Mouse (Mus musculus) myocyte (in vitro differentiated cells): ENCODE results near the gene Elmsan1. TPM values are rescaled to one million over a fixed set of nuclear protein-coding genes. Genes with fewer than 3 reads are reported as not detected.

Source experiments
- H3K27me3 ChIP-seq: one replicate; pipeline ENCODE4 v1.6.1; 2011; ENCODE audit not compliant: control insufficient read depth, insufficient read depth, insufficient read length
- H3K36me3 ChIP-seq: one replicate; pipeline ENCODE4 v1.6.1; 2011; ENCODE audit not compliant: control insufficient read depth, insufficient read depth
- H3K4me2 ChIP-seq: one replicate; pipeline ENCODE4 v1.6.1; 2011; ENCODE audit warnings: low read depth, control low read depth
- H3K4me3 ChIP-seq: one replicate; pipeline ENCODE4 v1.5.1; 2011; ENCODE audit warnings: mild to moderate bottlenecking, control low read depth, moderate library complexity
- H3K79me2 ChIP-seq: one replicate; pipeline ENCODE4 v1.6.1; 2011; ENCODE audit not compliant: control insufficient read depth, insufficient read depth
- H3ac ChIP-seq: one replicate; pipeline ENCODE4 v1.6.1; 2011; ENCODE audit not compliant: control insufficient read depth, insufficient read length
- CEBPB ChIP-seq: IDR thresholded peaks from 2 replicates; pipeline ENCODE4 v1.6.1; 2011; ENCODE audit warnings: mild to moderate bottlenecking, moderate library complexity; ENCODE audit not compliant: poor library complexity, insufficient read depth, severe bottlenecking
- E2F4 ChIP-seq: IDR thresholded peaks from one replicate; pipeline ENCODE4 v1.6.1; 2011; ENCODE audit warnings: mild to moderate bottlenecking, control low read depth, moderate library complexity; ENCODE audit not compliant: insufficient read depth
- MAX ChIP-seq: IDR thresholded peaks from one replicate; pipeline ENCODE4 v1.6.1; 2011; ENCODE audit warnings: low read depth, mild to moderate bottlenecking, control low read depth
- MYOD1 ChIP-seq, 3 experiments: IDR thresholded peaks; one replicate each; pipeline ENCODE4 v1.6.1; 2011; ENCODE audit warnings: control low read depth in 2 of 3, low read depth in 2 of 3, mild to moderate bottlenecking in 2 of 3, moderate library complexity in 1 of 3; ENCODE audit not compliant: insufficient read length in 2 of 3, control insufficient read depth in 1 of 3
- MYOG ChIP-seq, 3 experiments: IDR thresholded peaks; one replicate each; pipeline ENCODE4 v1.6.1; 2011; ENCODE audit warnings: control low read depth in 2 of 3, low read depth in 2 of 3, mild to moderate bottlenecking in 2 of 3; ENCODE audit not compliant: insufficient read length in 2 of 3, control insufficient read depth in 1 of 3, insufficient read depth in 1 of 3
- POLR2A ChIP-seq: IDR thresholded peaks from one replicate; pipeline ENCODE4 v1.6.1; 2011; ENCODE audit warnings: low read depth, mild to moderate bottlenecking, control low read depth, moderate library complexity; ENCODE audit not compliant: insufficient read length
- POLR2AphosphoS2 ChIP-seq: IDR thresholded peaks from one replicate; pipeline ENCODE4 v1.6.1; 2011; ENCODE audit warnings: low read depth, control low read depth; ENCODE audit not compliant: insufficient read length
- REST ChIP-seq: IDR thresholded peaks from one replicate; pipeline ENCODE4 v1.6.1; 2011; ENCODE audit warnings: mild to moderate bottlenecking, control low read depth, moderate library complexity; ENCODE audit not compliant: insufficient read depth, insufficient read length
- SRF ChIP-seq: IDR thresholded peaks from one replicate; pipeline ENCODE4 v1.6.1; 2011; ENCODE audit warnings: low read depth; ENCODE audit not compliant: control insufficient read depth, insufficient read length
- TCF12 ChIP-seq: IDR thresholded peaks from one replicate; pipeline ENCODE4 v1.6.1; 2011; ENCODE audit warnings: mild to moderate bottlenecking, control low read depth; ENCODE audit not compliant: poor library complexity, insufficient read depth, severe bottlenecking
- TCF3 ChIP-seq: IDR thresholded peaks from one replicate; pipeline ENCODE4 v1.6.1; 2011; ENCODE audit warnings: low read depth, control low read depth; ENCODE audit not compliant: insufficient read length
- USF1 ChIP-seq: IDR thresholded peaks from one replicate; pipeline ENCODE4 v1.6.1; 2011; ENCODE audit warnings: low read depth, mild to moderate bottlenecking, control low read depth, moderate library complexity
- polyA plus RNA-seq: library from polyadenylated mRNA; unstranded; fragments of >200 nt; fragmentation: generic; extraction: Trizol; gene quantifications from one replicate; pipeline ENCODE4 v1.2.1, GENCODE M21; 2012; ENCODE audit warnings: missing spikeins

The Elmsan1 gene
- polyA plus RNA-seq, 1 experiment: 13.7 TPM

DNA sequence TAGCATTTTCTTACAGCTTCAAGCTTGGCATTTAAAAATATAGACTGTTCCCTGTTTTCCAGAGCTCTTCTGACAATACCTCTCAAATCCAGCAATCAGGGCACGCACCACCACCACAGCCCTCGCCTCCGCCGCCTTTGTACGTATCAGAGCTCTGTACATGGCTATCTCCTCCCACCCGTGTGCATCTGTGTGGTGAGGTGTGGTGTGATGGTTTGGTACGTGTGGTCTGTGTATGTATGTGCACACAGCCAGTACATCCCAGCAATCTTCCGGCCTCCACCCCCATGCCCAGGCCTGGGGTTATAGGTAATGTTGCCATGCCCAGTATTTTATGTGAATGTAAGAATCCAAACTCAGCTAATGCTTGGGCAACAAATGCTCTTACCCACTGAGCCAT lies 14.0 kb downstream of the Elmsan1 start:
- Histone ChIP-seq H3K4me3 (no peak overlapping the region), H3ac (no peak overlapping the region), H3K27me3 (no peaks in the 10 kb centered on the region), H3K36me3 (no peaks in the 10 kb centered on the region), H3K79me2 (peaks cover 78% of the 10 kb centered on the region), H3K4me2 (no peak overlapping the region)
- TF ChIP-seq POLR2AphosphoS2 (no peak), MAX (no peak), MYOG (IDR thresholded peaks at IDR 0.05; ENCODE audit: control insufficient read depth in 1 of 3, insufficient read depth in 1 of 3, insufficient read length in 2 of 3, low read depth in 2 of 3) (no peak), CEBPB (no peak), TCF3 (no peak), SRF (no peak), MYOD1 (IDR thresholded peaks at IDR 0.05; ENCODE audit: control insufficient read depth in 1 of 3, insufficient read length in 2 of 3, low read depth in 2 of 3) (no peak), POLR2A (no peak), TCF12 (no peak), USF1 (no peak), E2F4 (no peak), REST (no peak)

DNA sequence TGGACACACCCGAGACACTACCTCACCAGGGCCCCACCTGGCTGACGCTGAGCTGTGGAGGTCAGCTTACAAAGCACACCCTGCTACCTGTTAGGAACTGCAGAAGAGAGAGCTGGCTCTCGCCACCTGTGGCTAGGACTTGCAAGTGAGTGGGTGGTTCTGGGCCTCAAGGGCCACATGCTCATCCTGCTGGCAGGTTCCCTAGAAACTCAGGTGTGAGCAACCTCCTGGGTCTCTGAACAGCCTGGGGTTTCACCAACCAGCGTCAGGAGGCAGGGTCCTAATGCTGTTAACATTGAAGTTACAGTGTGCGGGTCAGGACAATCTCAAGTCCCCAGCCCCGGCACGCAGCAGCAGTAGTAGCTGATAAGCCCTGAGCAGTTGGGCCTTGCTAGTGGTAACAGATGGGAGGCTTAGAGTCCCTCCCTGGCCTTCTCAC lies 14.9 kb downstream of the Elmsan1 start:
- Histone ChIP-seq H3K4me2 (no peak overlapping the region), H3ac (no peak overlapping the region), H3K36me3 (no peaks in the 10 kb centered on the region), H3K4me3 (no peak overlapping the region), H3K27me3 (no peaks in the 10 kb centered on the region), H3K79me2 (peaks cover 85% of the 10 kb centered on the region)
- no peak for TF ChIP-seq SRF
- no peak for TF ChIP-seq MAX
- no peak for TF ChIP-seq CEBPB
- no peak for TF ChIP-seq POLR2AphosphoS2
- no peak for TF ChIP-seq MYOG (IDR thresholded peaks at IDR 0.05; ENCODE audit: control insufficient read depth in 1 of 3, insufficient read depth in 1 of 3, insufficient read length in 2 of 3, low read depth in 2 of 3)
- no peak for TF ChIP-seq MYOD1 (IDR thresholded peaks at IDR 0.05; ENCODE audit: control insufficient read depth in 1 of 3, insufficient read length in 2 of 3, low read depth in 2 of 3)
- no peak for TF ChIP-seq USF1
- no peak for TF ChIP-seq POLR2A
- TF ChIP-seq REST: no peak
- no peak for TF ChIP-seq E2F4
- no peak for TF ChIP-seq TCF3
- TF ChIP-seq TCF12: no peak

DNA sequence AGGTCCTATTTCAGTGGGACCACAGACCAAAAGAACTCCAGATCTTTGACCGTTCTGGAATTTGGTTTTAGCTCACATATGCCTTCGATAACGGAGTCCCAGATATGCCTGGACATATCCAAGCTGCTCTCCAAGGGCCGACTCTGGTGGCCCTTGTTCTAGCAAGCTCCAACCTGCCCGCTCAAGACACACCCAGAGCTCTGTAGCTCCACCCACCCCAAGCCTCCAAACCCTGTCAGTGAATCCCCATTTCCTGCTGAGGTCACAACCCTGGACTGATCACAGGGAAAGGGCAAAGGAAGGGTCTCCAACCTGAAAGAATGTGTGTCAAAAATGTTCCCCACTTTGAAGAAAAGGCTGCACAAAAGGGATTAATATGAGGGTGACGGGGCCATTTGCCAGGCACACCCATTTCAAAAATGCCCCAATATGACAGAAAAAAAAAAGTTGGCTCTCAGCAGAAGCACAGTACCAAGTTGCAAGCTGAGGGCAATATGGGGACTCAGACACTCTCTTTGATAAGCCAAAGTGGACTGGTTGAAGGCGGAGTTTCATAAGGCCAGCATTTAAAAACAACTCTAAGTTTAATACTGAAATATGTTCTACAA lies 15.4 kb downstream of the Elmsan1 start:
- Histone ChIP-seq H3K4me2 (no peak overlapping the region), H3K36me3 (no peaks in the 10 kb centered on the region), H3ac (no peak overlapping the region), H3K4me3 (no peak overlapping the region), H3K27me3 (no peaks in the 10 kb centered on the region), H3K79me2 (peaks cover 85% of the 10 kb centered on the region)
- TF ChIP-seq SRF: no peak
- no peak for TF ChIP-seq USF1
- no peak for TF ChIP-seq POLR2AphosphoS2
- TF ChIP-seq POLR2A: no peak

DNA sequence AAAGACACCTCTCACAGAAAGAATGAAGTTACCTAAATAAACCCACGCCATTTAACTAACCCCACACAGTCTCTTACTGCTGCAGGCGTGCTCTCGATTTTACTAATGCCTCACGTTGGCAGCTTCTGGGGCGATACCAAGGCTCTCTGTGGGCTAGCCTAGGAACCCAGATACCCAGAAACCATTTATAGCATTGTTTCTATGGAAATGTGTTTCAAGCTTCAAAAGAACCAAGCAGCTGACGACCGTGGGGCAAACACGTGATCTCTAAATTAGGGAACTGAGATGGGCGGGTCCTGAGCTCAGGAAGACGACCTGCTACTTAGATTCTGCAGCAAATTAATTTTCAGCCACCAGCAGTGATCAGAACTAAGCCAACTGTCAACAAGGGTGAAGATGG lies 16.1 kb downstream of the Elmsan1 start:
- Histone ChIP-seq H3ac (no peak overlapping the region), H3K36me3 (no peaks in the 10 kb centered on the region), H3K27me3 (no peaks in the 10 kb centered on the region), H3K4me2 (no peak overlapping the region), H3K79me2 (peaks cover 80% of the 10 kb centered on the region), H3K4me3 (no peak overlapping the region)
- TF ChIP-seq TCF12 (no peak), POLR2AphosphoS2 (no peak), USF1 (no peak), MYOD1 (IDR thresholded peaks at IDR 0.05; ENCODE audit: control insufficient read depth in 1 of 3, insufficient read length in 2 of 3, low read depth in 2 of 3) (no peak), E2F4 (no peak), MAX (no peak), POLR2A (no peak), REST (no peak), TCF3 (no peak), SRF (no peak), MYOG (IDR thresholded peaks at IDR 0.05; ENCODE audit: control insufficient read depth in 1 of 3, insufficient read depth in 1 of 3, insufficient read length in 2 of 3, low read depth in 2 of 3) (no peak)
